Mouse (Mus musculus): ENCODE results near the gene Adam19.

The Adam19 gene

GRCm38 (mm10) chr11:46073850-46074688 is 18.3 kb downstream of the Adam19 start:
- DNase-seq = no peak

GRCm38 (mm10) chr11:46075507-46075906 is 19.7 kb downstream of the Adam19 start:
- no peak for DNase-seq

GRCm38 (mm10) chr11:46076442-46077158 is 20.8 kb downstream of the Adam19 start:
- no peak for DNase-seq

GRCm38 (mm10) chr11:46077304-46077703 is 21.5 kb downstream of the Adam19 start:
- DNase-seq = no peak

GRCm38 (mm10) chr11:46077732-46078375 is 22.1 kb downstream of the Adam19 start:
- no peak for DNase-seq

- no peak for DNase-seq
Observed at GRCm38 (mm10) chr11:46081075-46081474, 25.3 kb downstream of the Adam19 start.

- no peak for DNase-seq
Observed at GRCm38 (mm10) chr11:46083405-46083804, 27.6 kb downstream of the Adam19 start.

- DNase-seq = no peak
Observed at GRCm38 (mm10) chr11:46083835-46084444, 28.1 kb downstream of the Adam19 start.

GRCm38 (mm10) chr11:46084568-46084967 is 28.8 kb downstream of the Adam19 start:
- DNase-seq = no peak

GRCm38 (mm10) chr11:46085398-46086163 is 29.8 kb downstream of the Adam19 start:
- no peak for DNase-seq

- DNase-seq = no peak
Observed at GRCm38 (mm10) chr11:46086446-46086845, 30.7 kb downstream of the Adam19 start.

GRCm38 (mm10) chr11:46089081-46089713 is 33.4 kb downstream of the Adam19 start:
- DNase-seq = no peak

- DNase-seq = no peak
Observed at GRCm38 (mm10) chr11:46090036-46090725, 34.4 kb downstream of the Adam19 start.

- DNase-seq = no peak
Observed at GRCm38 (mm10) chr11:46090951-46091667, 35.3 kb downstream of the Adam19 start.

GRCm38 (mm10) chr11:46092121-46092520 is 36.3 kb downstream of the Adam19 start:
- no peak for DNase-seq

GRCm38 (mm10) chr11:46095477-46096264 is 39.9 kb downstream of the Adam19 start:
- no peak for DNase-seq

- no peak for DNase-seq
Observed at GRCm38 (mm10) chr11:46096265-46096649, 40.5 kb downstream of the Adam19 start.

GRCm38 (mm10) chr11:46097062-46097461 is 41.3 kb downstream of the Adam19 start:
- no peak for DNase-seq

- no peak for DNase-seq
Observed at GRCm38 (mm10) chr11:46102107-46102506, 46.3 kb downstream of the Adam19 start.

GRCm38 (mm10) chr11:46107046-46107445 is 51.3 kb downstream of the Adam19 start:
- no peak for DNase-seq

Data from kidney, adult 18-20 months (tissue).